Mouse (Mus musculus) embryonic fibroblast, embryonic 13.5 days (primary cell): Measurements from ENCODE around the gene Ap1ar. TPM values are rescaled to one million over a fixed set of nuclear protein-coding genes. Genes with fewer than 3 reads are reported as not detected.

Experiments
- H3K27ac ChIP-seq: 2 replicates; pipeline ENCODE4 v1.5.1; 2012; ENCODE audit warnings: low read length, control low read depth, inconsistent platforms; ENCODE audit not compliant: insufficient read depth
- H3K4me1 ChIP-seq: 2 replicates; pipeline ENCODE4 v1.6.1; 2011; ENCODE audit warnings: low read length; ENCODE audit not compliant: control insufficient read depth, insufficient read depth
- H3K4me3 ChIP-seq: 2 replicates; pipeline ENCODE4 v1.5.1; 2011; ENCODE audit warnings: mild to moderate bottlenecking, control low read depth, low read length; ENCODE audit not compliant: insufficient read depth
- CTCF ChIP-seq: IDR thresholded peaks from 2 replicates; pipeline ENCODE4 v1.5.1; 2011; ENCODE audit warnings: mild to moderate bottlenecking, control low read depth, low read length, moderate library complexity, borderline replicate concordance; ENCODE audit not compliant: insufficient read depth
- POLR2A ChIP-seq: IDR thresholded peaks from 2 replicates; pipeline ENCODE4 v1.6.1; 2011; ENCODE audit warnings: low read depth, mild to moderate bottlenecking, control low read depth, low read length, moderate library complexity
- polyA plus RNA-seq: library from polyadenylated mRNA; stranded (reverse); fragments of >200 nt; gene quantifications from 2 replicates; pipeline ENCODE4 v1.2.4, GENCODE M21; 2011; ENCODE audit warnings: low read depth; ENCODE audit not compliant: missing spikeins, insufficient read length

The Ap1ar gene
- polyA plus RNA-seq, 1 experiment, result 40.7 TPM

- Histone ChIP-seq H3K27ac (no peak overlapping the region), H3K4me3 (no peak overlapping the region), H3K4me1 (no peaks in the 10 kb centered on the region)
- TF ChIP-seq POLR2A (no peak), CTCF (no peak)
These were observed 13.1 kb downstream of the Ap1ar start for GRCm38 (mm10) chr3:127823886-127824863.

- TF ChIP-seq CTCF (no peak), POLR2A (no peak)
- Histone ChIP-seq H3K4me3 (no peak overlapping the region), H3K27ac (no peak overlapping the region), H3K4me1 (no peaks in the 10 kb centered on the region)
These were observed 16.1 kb downstream of the Ap1ar start for GRCm38 (mm10) chr3:127821209-127821608.

GRCm38 (mm10) chr3:127820400-127820799, 16.9 kb downstream of the Ap1ar start:
- no peak overlapping the region for H3K4me3 ChIP-seq
- no peaks in the 10 kb centered on the region for H3K4me1 ChIP-seq
- TF ChIP-seq CTCF, result no peak
- TF ChIP-seq POLR2A, result no peak
- H3K27ac ChIP-seq, result no peak overlapping the region

- no peak overlapping the region for H3K27ac ChIP-seq
- TF ChIP-seq CTCF (no peak), POLR2A (no peak)
These were observed 18.3 kb downstream of the Ap1ar start for GRCm38 (mm10) chr3:127818694-127819663.

GRCm38 (mm10) chr3:127817120-127817683, 20.1 kb downstream of the Ap1ar start:
- Histone ChIP-seq H3K27ac (no peak overlapping the region), H3K4me1 (no peaks in the 10 kb centered on the region)
- TF ChIP-seq CTCF (no peak), POLR2A (no peak)

More at GRCm38 (mm10) chr3:127818694-127819663, 18.3 kb downstream of the Ap1ar start:
- H3K4me3 ChIP-seq, result no peak overlapping the region
- H3K4me1 ChIP-seq, result no peaks in the 10 kb centered on the region

GRCm38 (mm10) chr3:127809103-127809502, 28.2 kb downstream of the Ap1ar start:
- Histone ChIP-seq H3K4me3 (no peak overlapping the region), H3K27ac (no peak overlapping the region), H3K4me1 (no peaks in the 10 kb centered on the region)
- TF ChIP-seq CTCF (no peak), POLR2A (no peak)

More at GRCm38 (mm10) chr3:127817120-127817683, 20.1 kb downstream of the Ap1ar start:
- H3K4me3 ChIP-seq, result no peak overlapping the region

- H3K27ac ChIP-seq, result no peak overlapping the region
- H3K4me1 ChIP-seq, result no peaks in the 10 kb centered on the region
- TF ChIP-seq POLR2A (no peak), CTCF (no peak)
- H3K4me3 ChIP-seq, result no peak overlapping the region
These were observed 29.5 kb downstream of the Ap1ar start for GRCm38 (mm10) chr3:127807846-127808245.

GRCm38 (mm10) chr3:127805991-127806390, 31.3 kb downstream of the Ap1ar start:
- Histone ChIP-seq H3K4me1 (no peaks in the 10 kb centered on the region), H3K27ac (no peak overlapping the region), H3K4me3 (no peak overlapping the region)
- TF ChIP-seq CTCF (no peak), POLR2A (no peak)

GRCm38 (mm10) chr3:127805071-127805470, 32.3 kb downstream of the Ap1ar start:
- H3K27ac ChIP-seq, result no peak overlapping the region

More at GRCm38 (mm10) chr3:127805071-127805470, 32.3 kb downstream of the Ap1ar start:
- Histone ChIP-seq H3K4me1 (no peaks in the 10 kb centered on the region), H3K4me3 (no peak overlapping the region)
- TF ChIP-seq POLR2A (no peak), CTCF (no peak)
